Mouse (Mus musculus) hindbrain, embryonic 12.5 days (tissue): ENCODE results near the gene Ldah. TPM values are rescaled to one million over a fixed set of nuclear protein-coding genes. Genes with fewer than 3 reads are reported as not detected.
"Not testable (repeated sequence)": the region's sequence is repeated elsewhere in the genome, so short reads cannot be mapped to it uniquely, and the experiment has no call there.

ENCODE experiments used
- ATAC-seq: fragments of 200-750 bp; cut with Nextera tagmentation; 2 replicates; pipeline ENCODE4 v1.8.0; 2017; ENCODE audit warnings: moderate TSS enrichment; ENCODE audit not compliant: low FRiP score
- H3K27ac ChIP-seq: fragments of 300-500 bp; sonication (generic); 2 replicates; pipeline ENCODE4 v1.5.1; 2016; ENCODE audit warnings: mild to moderate bottlenecking
- H3K27me3 ChIP-seq: fragments of 300-500 bp; sonication (generic); 2 replicates; pipeline ENCODE4 v1.6.1; 2016; ENCODE audit warnings: mild to moderate bottlenecking
- H3K36me3 ChIP-seq: fragments of 300-500 bp; sonication (generic); 2 replicates; pipeline ENCODE4 v1.6.1; 2016; ENCODE audit warnings: mild to moderate bottlenecking
- H3K4me1 ChIP-seq: fragments of 300-500 bp; sonication (generic); 2 replicates; pipeline ENCODE4 v1.6.1; 2016
- H3K4me2 ChIP-seq: fragments of 300-500 bp; sonication (generic); replicated peaks from 2 replicates; pipeline ENCODE4 v1.6.1; 2016; ENCODE audit warnings: mild to moderate bottlenecking
- H3K4me3 ChIP-seq: fragments of 300-500 bp; sonication (generic); 2 replicates; pipeline ENCODE4 v1.5.1; 2016; ENCODE audit warnings: mild to moderate bottlenecking
- H3K9ac ChIP-seq: fragments of 300-500 bp; sonication (generic); 2 replicates; pipeline ENCODE4 v1.6.1; 2016; ENCODE audit warnings: mild to moderate bottlenecking, moderate library complexity
- H3K9me3 ChIP-seq: fragments of 300-500 bp; sonication (generic); replicated peaks from 2 replicates; pipeline ENCODE4 v1.6.1; 2016; ENCODE audit warnings: mild to moderate bottlenecking
- WGBS: fragments of 180-500 bp; shearing (Covaris S2); methylation state at CpG from one replicate; pipeline ENCODE4 v1.1.7; 2016; 5-methylcytosine and 5-hydroxymethylcytosine counted together
- polyA plus RNA-seq: library from polyadenylated mRNA; unstranded; fragments of >200 nt; fragmentation: Nextera tagmentation; extraction: Ambion mirVana; gene quantifications from 2 replicates; pipeline ENCODE4 v1.2.1, GENCODE M21; 2016

Gene Ldah
- polyA plus RNA-seq: 71.3 and 77.4 TPM in 2 replicates

DNA sequence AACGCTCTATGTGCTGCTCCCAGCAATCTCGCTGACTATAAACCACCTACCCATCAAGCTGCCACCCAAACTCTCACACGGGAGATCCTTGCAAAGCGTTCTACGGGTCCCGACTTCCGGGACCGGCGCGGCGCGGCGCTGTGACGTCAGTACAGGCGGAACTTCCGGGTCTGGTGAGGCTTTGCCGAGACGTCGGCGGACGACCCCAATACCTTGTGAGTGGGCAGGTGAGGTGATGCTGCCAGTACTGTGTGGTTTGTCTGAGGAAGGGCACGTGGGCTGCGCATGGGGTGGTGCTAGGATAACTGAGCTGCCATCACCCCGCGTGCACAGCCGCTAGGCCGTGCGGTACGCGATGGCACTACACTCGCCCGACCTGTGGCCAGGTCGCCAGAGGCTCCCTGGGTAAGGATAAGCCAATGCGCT lies at the start of gene Ldah:
Ldah (plus strand) TSS at position 130 of the 426 bp plus-strand sequence.
- under 1% methylated on average over 34 of the region's 34 CpGs for WGBS

DNA sequence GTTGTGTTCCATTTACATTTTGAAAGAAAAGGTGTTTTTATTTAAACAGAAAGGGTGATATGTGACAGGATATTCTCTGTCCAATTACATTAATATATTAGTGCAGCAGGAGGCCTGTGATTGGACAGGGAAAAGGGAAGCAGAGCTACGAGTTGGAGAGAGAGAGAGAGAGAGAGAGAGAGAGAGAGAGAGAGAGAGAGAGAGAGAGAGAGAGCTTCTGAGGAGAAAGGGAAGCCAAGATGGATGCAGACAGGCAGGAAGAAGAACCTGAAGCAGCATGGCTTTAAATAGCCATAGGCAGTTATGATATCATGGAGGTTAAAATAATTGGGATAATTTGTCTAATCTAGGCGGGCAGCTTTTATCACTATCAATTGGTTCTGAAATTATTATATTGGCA lies 40.2 kb upstream of the Ldah start:
- Histone ChIP-seq H3K27ac (no peak overlapping the region), H3K4me3 (no peak overlapping the region), H3K27me3 (no peaks in the 10 kb centered on the region), H3K4me1 (no peaks in the 10 kb centered on the region), H3K9ac (no peak overlapping the region), H3K36me3 (no peaks in the 10 kb centered on the region), H3K9me3 (no peaks in the 10 kb centered on the region), H3K4me2 (no peak overlapping the region)
- no peak for ATAC-seq
- 84% methylated on average over 2 of the region's 2 CpGs for WGBS

More for the DNA sequence above, at the start of gene Ldah:
- Histone ChIP-seq H3K27ac (0 out of 2 replicates have a peak within 1 kb of the TSS, but pooled peaks have one; percentile 24), H3K36me3 (no peaks in the 10 kb centered on the region), H3K4me3 (peak within 1 kb of the TSS; percentile 74), H3K9ac (peak within 1 kb of the TSS; percentile 81), H3K9me3 (no peaks in the 10 kb centered on the region), H3K27me3 (peaks cover 3% of the 10 kb centered on the region; the same call in 1 of the 2 replicates), H3K4me1 (no peaks in the 10 kb centered on the region), H3K4me2 (peak within 1 kb of the TSS; percentile 73)
- ATAC-seq: peak; percentile 100

DNA sequence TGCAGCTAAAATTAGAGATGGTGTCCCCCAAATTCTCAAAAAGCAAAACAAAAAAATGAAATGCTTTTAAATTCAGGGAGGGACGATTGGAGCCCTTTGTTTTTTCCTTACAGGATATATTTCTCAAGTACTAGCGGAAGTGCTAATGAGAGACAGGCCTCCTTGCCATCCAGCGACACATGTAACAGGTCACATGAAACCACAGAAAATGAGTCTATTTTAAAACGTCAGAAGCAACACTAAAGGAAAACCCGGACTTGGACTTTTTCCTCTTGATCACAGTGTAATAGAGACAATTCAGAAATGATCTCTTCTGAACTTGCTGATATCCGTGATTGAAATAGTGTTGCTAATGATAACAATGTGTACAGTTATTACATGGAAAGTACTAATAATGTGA lies 27.0 kb upstream of the Ldah start:
- Histone ChIP-seq H3K9me3 (no peaks in the 10 kb centered on the region), H3K9ac (no peak overlapping the region), H3K36me3 (no peaks in the 10 kb centered on the region), H3K4me3 (no peak overlapping the region), H3K4me1 (no peaks in the 10 kb centered on the region), H3K4me2 (no peak overlapping the region), H3K27ac (no peak overlapping the region), H3K27me3 (no peaks in the 10 kb centered on the region)
- WGBS: 62% methylated on average over 6 of the region's 6 CpGs
- no peak for ATAC-seq

DNA sequence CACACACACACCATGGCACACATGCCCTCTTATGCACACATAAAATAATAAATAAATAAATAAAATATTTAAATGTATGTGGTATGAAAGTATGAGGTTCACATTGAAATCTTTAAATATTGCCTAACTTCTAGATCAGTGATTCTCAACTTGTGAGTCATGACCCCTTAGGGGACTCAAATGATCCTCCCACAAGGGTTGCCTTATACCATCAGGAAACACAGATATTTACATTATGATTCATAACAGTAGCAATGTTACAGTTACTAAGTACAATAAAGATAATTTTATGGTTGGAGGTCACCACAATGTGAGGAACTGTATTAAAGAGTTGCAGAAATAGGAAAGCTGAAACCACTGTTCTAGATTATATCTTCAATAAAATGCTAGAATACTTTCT lies 26.2 kb upstream of the Ldah start:
- Histone ChIP-seq H3K4me1 (no peaks in the 10 kb centered on the region), H3K9me3 (no peaks in the 10 kb centered on the region), H3K4me3 (no peak overlapping the region), H3K27ac (no peak overlapping the region), H3K27me3 (no peaks in the 10 kb centered on the region), H3K4me2 (no peak overlapping the region), H3K9ac (no peak overlapping the region), H3K36me3 (no peaks in the 10 kb centered on the region)
- ATAC-seq: no peak

DNA sequence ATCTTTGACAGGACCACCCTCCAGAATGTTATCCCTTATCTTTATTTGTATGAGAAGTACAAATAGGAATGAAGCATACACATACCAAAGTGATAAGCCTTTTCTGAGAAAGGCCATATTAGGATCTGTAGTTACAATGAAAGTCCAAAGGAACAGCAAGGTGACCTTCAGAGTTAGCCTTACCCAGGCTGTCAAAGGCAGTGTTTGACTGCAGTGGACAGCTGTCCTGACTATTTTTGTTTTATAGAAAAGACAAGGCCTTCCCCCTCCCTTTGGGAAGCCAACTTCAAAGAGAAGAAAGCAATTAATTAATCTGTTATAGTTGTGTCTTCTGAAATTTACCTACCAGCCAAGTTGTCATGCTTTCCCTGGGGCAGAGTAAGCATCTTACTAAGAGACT lies 23.4 kb upstream of the Ldah start:
- Histone ChIP-seq H3K27ac (no peak overlapping the region), H3K27me3 (no peaks in the 10 kb centered on the region), H3K4me3 (no peak overlapping the region), H3K4me2 (no peak overlapping the region), H3K9me3 (no peaks in the 10 kb centered on the region), H3K36me3 (no peaks in the 10 kb centered on the region), H3K9ac (no peak overlapping the region), H3K4me1 (no peaks in the 10 kb centered on the region)
- ATAC-seq: no peak

DNA sequence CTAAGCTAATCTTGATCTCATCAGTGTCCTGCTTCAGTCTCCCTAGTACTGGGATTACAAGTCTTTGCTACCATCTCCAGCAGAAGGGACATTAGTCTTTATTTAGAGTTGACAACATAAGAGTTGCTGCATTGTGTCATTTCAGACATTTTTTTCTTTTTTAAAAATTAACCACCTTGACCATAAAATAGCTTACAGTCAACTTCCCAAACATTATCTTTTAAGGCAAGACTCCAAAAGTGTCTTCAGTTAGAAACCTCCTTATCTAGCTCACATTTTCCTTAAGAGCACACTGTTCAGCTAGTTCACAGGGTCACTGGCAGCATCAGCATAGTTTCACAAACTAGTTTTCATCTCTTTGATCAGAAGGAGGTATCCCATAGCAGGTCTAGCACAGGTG lies 19.7 kb upstream of the Ldah start:
- Histone ChIP-seq H3K27me3 (no peaks in the 10 kb centered on the region), H3K4me1 (no peaks in the 10 kb centered on the region), H3K36me3 (no peaks in the 10 kb centered on the region), H3K27ac (no peak overlapping the region), H3K4me3 (no peak overlapping the region), H3K9me3 (no peaks in the 10 kb centered on the region), H3K4me2 (no peak overlapping the region), H3K9ac (no peak overlapping the region)
- no peak for ATAC-seq

DNA sequence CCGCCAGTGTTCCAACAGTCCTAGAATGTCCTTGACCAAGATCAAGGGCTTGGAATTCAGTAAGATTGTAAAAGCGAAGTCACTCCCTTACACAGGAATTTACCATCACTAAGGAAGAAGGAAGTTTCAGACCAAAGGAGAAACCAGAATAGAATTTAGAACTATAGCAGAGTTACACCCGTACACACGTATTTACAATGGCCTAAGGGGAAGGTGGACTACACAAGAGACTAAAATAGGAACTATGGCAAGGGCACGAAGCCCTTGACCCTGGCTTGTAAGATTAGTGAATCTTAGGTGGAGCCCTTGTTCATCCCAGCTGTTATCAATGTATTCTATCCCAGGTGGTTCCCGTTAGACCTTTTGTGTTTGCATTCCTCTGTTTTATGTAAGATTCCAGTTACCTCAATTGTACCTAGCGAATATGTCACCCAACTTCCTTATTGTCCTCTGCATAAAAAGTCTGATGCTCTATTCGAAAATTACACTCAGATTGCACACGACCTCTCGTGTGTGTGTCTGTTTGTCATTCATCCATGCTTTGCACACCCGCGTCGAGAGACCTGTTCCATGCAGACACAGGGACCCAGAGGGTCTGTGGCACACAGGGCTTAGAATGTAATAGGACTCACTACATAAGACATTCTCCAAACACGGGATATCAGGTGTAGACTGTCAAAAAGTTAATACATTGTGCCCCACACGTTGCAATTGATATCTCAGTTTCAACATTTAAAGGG lies 18.9 kb upstream of the Ldah start:
- ATAC-seq, H3K27me3 ChIP-seq, H3K4me1 ChIP-seq: not testable (repeated sequence)

DNA sequence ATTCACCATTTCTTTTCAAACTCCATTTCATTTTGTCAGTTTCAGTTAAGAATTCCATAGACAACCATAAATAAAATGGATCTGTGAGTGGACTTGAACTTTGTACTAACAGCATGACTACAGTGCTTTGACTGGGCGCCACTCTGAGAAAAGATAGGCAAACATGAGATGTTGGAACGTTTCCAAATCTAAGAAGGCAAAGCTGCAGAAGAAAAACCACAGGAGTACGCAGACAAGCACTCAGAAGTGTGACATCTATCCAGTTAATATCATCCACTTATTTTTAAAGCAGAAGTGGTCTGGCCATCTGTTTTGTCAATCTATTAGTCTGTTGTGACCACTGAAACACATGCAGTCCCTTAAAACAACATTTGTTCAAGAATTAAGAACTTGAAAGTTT lies 18.2 kb upstream of the Ldah start:
- Histone ChIP-seq H3K27ac (no peak overlapping the region), H3K4me3 (no peak overlapping the region), H3K27me3 (no peaks in the 10 kb centered on the region), H3K36me3 (no peaks in the 10 kb centered on the region), H3K9ac (no peak overlapping the region), H3K9me3 (no peaks in the 10 kb centered on the region), H3K4me1 (no peaks in the 10 kb centered on the region), H3K4me2 (no peak overlapping the region)
- 75% methylated on average over 3 of the region's 3 CpGs for WGBS
- ATAC-seq: no peak

More for the DNA sequence above, 18.9 kb upstream of the Ldah start:
- not testable (repeated sequence) for H3K36me3 ChIP-seq, H3K9me3 ChIP-seq, H3K27ac ChIP-seq, H3K4me3 ChIP-seq, H3K9ac ChIP-seq, H3K4me2 ChIP-seq
- 84% methylated on average over 15 of the region's 15 CpGs for WGBS

DNA sequence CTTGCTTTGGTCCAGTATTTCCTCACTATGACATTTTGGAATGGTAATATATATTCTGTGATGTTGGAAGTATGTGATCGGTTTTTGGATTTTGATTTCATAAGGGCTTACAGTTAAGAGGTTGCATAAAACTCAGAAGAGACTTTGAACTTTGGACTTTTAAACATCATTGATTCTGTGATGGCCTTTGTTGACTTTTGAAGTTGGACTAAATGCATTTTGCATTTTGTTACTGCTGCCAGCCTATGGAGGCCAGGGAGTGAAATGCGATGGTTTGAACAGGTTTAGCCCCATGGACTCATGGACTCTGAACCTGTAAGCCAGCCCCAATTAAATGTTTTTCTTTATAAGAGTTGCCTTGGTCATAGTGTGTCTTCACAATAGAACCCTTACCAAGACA lies 2.2 kb upstream of the Ldah start:
- no peak for ATAC-seq
- H3K36me3 ChIP-seq: no peaks in the 10 kb centered on the region
- H3K4me1 ChIP-seq: no peaks in the 10 kb centered on the region
- H3K4me3 ChIP-seq: no peak overlapping the region
- no peak overlapping the region for H3K4me2 ChIP-seq
- H3K27me3 ChIP-seq: peaks cover 3% of the 10 kb centered on the region; the same call in 1 of the 2 replicates
- H3K9ac ChIP-seq: no peak overlapping the region
- WGBS: 85% methylated on average over 2 of the region's 2 CpGs
- no peaks in the 10 kb centered on the region for H3K9me3 ChIP-seq
- no peak overlapping the region for H3K27ac ChIP-seq

DNA sequence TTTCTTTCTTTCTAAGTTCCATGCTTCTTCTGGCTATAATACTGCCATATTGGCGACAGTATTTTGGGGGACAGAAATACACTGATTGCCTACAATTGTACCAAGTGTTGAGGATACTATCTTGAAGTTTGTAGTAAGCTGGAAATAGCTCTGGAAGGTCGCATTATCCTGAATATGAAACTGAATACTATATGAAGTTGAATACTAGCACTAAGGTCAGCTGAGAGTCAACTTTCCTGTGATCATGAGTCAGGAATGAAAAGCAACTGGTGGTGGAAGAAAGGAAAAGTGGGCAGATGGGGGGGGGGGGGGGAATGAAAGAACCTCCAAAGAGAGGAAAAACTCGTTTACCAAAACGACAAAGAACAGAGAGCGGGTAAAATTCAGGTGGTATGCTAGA lies 329 bp upstream of the Ldah start:
- Histone ChIP-seq H3K9ac (peak overlapping the region; percentile 81), H3K9me3 (no peaks in the 10 kb centered on the region), H3K4me1 (no peaks in the 10 kb centered on the region), H3K27me3 (peaks cover 3% of the 10 kb centered on the region; the same call in 1 of the 2 replicates), H3K4me3 (peak overlapping the region; percentile 74), H3K36me3 (no peaks in the 10 kb centered on the region), H3K4me2 (peak overlapping the region; percentile 73), H3K27ac (no peak overlapping the region)
- 22% methylated on average over 5 of the region's 5 CpGs for WGBS
- peak; percentile 27; the same call in 1 of the 2 replicates for ATAC-seq

DNA sequence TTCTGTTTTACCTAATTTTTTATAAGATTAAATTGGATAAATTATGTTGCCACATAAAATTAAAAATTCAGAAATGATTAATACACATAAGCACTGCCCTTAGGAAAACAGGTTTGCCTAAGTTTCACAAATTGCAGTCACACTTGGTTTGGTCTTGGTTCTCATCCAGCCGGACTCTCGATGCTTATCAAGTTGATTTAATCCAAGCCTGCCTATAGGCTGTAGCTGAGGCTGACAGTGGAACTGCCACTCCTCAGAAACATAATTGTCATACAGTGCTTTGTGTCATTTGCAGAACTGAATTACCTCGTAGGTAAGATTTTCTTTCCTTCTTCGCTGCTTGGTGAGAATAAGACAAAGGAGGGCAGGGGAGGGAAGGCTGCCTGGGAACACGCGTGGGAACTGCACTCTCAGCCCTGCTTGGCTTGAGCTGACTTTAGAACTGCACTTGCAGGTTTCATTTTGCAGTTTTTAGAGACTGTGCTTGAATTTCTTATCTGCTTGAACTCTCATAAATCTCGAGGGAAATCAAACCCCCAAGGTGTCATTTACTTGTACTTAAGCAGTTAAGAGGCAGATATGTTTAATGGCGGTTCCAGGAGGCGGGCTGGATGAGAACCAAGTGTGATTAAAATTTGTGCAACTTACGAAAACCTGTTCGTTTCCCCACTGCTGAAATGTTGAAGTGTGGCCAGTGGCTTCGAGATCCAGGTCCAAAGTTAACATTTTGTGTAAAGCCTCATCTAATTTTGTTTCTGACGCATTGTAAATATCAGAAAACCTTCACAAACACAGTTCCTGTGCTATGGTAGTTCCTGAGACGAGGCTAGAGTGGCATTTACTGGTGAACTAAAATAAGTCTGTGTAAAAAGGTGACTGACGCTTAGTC lies 8.7 kb downstream of the Ldah start:
- Histone ChIP-seq H3K4me1 (no peaks in the 10 kb centered on the region), H3K9me3 (no peaks in the 10 kb centered on the region), H3K9ac (no peak overlapping the region), H3K4me2 (no peak overlapping the region), H3K4me3 (no peak overlapping the region), H3K27me3 (no peaks in the 10 kb centered on the region), H3K27ac (no peak overlapping the region), H3K36me3 (peaks cover 1% of the 10 kb centered on the region; the same call in 1 of the 2 replicates)
- no peak for ATAC-seq
- whole genome bisulfite sequencing: 87% methylated on average over 15 of the region's 15 CpGs

DNA sequence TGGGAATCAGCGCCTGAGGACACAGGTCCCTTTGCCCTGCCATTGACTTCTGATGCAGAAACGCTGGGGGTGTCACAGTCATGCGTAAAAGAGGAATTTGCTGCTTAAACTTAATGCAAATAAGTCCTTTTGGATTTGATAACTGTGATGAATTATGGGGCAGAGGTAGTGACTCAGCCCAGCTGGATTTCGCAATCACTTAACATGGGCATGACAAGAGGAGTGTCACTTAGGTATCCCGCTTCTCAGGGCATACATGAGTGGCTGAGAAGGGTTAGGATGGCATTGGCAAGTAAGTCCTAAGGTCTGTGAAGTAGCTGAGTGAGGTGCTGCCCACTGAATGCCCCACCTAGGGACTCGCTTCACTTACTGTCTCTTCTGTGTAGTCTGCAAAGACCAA lies 15.1 kb downstream of the Ldah start:
- WGBS: 90% methylated on average over 6 of the region's 6 CpGs
- H3K4me2 ChIP-seq: no peak overlapping the region
- no peaks in the 10 kb centered on the region for H3K27me3 ChIP-seq
- H3K36me3 ChIP-seq: peaks cover 10% of the 10 kb centered on the region; the same call in 1 of the 2 replicates
- H3K27ac ChIP-seq: no peak overlapping the region
- no peak overlapping the region for H3K9ac ChIP-seq
- H3K4me3 ChIP-seq: no peak overlapping the region
- no peak for ATAC-seq
- H3K9me3 ChIP-seq: no peaks in the 10 kb centered on the region
- no peaks in the 10 kb centered on the region for H3K4me1 ChIP-seq
